Mouse (Mus musculus): Measurements from ENCODE around the gene L1cam. TPM values are rescaled to one million over a fixed set of nuclear protein-coding genes. Genes with fewer than 3 reads are reported as not detected.

The L1cam gene
- total RNA-seq, 1 experiment from 2014 or later = 9.3 TPM

DNA sequence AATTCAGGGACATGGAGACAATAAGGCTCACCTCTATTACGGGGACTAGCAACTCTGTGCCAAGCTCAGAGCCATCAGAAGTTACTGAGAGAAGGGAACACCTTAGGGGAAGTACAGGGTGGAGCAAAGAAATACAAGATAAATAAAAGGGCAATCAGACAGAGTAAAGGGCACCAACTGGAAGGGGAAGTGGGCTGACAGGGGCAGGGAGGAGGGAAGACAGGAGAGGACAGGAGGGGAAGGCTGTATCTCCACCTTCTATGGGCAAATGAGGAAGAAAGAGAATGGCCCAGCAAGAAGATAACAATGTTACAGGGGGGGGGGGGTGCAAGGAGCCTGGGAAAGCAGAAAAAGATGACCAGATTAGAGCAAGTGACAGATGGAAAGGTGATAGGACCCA is 18.9 kb downstream of the L1cam start:
- DNase-seq = no peak

DNA sequence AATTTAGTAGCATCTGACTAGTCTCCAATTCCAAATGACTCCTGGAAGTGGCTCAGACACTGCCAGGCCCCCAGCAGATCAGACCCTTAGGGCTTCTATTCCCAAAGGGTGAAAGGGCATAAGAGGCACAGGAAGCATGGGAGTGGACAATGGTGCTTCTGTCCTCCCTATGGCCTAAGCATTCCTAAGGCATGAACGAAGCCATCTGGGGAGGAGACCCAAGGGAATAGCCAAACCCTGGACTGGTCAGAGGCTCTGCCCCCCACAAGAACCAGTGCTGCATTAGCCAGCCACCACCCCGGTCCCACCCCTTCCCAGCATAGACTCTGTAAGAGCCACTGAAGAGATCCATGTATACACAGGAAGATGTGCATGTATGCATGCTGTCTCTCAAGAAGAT is 20.0 kb downstream of the L1cam start:
- no peak for DNase-seq

DNA sequence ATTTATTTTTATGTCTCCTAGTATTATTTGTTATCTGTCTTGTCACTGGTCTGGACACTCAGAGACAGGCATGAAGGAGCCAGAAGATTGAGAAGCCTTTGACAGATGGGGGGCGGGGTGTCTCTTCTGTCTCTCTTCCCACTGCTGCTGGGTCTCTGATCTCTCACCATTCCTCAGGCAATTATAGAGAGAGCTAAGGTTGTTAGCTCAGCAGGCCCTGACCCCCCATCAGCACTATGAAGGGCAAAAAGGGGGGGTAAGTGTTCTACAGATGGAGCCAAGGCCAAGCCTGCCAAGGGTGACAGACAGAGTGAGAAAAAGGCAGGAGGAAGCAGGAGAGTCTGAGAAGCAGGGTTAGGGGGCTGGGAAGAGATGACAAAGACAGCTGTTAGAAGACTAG is 23.9 kb downstream of the L1cam start:
- no peak for DNase-seq

DNA sequence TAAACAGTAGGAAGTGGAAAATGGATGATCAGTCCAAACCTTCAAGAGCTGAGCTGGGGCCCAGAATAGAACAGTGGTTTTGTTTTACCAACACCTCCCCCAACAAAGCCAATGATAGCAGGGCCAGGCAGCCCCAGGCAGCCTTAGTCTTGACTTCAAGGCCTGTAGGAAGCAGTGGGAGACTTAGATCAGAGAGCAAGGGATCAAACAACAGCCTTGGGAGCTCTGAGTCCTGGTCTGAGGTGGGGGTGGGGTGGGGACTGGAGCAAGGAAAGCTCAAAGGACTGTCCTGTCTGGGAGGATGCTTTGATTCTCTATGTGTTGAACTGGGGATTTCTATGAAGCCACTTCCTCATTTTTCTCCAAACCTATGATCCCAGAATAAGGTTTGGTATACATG is 24.4 kb downstream of the L1cam start:
- no peak for DNase-seq

DNA sequence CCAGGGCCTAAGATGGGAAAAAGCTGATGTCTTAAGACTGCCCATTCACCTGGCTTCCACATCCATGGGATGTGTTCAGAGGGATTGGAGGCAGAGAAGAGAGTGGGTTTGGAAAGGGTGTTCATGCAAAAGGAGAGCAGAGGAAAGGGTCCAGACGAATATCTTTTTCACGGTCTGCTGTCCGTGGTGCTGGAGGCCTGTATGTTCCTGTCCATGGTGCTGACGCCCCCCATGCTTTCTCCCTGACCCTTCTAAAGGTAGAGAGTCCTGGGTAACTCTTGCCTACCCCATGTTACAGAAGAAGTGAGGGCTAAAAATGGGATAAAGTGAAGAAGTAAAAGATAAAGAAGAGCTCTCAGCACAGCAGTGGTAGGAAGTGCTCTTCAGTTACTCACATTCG is 26.6 kb downstream of the L1cam start:
- peak; percentile 29 for DNase-seq

DNA sequence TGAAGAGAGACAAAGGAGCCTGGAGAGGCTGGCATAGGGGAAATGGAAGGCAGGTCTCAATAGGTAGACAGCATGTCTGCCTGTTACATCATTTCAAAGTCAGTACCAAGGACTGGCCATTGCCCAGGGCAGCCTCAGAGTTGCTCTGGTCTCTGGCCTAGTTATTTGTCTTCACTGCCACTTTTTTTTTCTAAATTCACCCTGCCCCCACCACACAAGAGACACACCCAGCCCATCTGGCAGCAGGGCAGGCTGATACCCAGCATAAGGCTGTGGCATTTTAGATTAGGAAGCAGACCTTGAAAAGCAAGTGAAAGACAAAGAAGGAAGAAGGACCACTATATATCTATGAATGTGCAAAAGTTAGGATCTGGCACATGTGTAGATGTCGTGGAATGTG is 28.1 kb downstream of the L1cam start:
- no peak for DNase-seq

DNA sequence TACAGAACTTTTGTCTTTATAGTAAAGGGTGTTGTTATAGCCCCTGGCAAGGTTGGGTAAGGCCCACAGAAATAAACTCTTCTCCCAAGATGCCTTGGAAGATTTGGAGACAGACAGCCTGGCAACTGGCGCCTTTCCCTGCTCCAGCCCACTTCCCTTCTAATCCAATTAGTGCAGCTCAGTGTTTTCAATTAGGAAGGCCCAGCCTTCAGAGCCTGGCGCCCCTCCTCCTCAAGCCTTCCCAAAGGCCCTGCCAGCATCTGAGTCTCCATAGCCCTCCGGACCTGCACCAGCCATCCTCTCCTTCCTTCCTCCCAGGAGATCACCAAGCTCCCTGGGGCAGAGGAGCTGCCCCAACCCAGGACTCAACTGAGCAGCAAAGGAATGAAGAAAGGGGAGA is 28.6 kb downstream of the L1cam start:
- no peak for DNase-seq

DNA sequence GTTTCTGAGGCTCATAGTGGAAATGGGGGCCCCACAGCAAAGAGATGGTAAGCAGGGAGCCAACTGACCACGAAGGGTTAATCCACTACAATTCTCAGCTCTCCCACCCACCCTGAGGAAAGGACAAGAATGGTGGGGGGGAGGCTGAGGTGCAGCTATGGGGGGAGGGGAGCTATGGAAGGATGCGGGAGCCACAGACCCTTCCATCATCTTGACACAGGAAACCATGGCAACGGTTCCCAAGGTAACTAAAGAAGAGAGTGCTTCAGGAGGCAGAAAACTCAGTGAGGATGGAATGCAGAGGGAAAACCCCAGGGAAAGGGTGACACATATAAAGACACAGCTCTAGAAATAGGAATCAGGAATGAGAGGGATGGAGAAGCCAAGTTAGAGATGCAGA is 31.2 kb downstream of the L1cam start:
- DNase-seq = no peak

DNA sequence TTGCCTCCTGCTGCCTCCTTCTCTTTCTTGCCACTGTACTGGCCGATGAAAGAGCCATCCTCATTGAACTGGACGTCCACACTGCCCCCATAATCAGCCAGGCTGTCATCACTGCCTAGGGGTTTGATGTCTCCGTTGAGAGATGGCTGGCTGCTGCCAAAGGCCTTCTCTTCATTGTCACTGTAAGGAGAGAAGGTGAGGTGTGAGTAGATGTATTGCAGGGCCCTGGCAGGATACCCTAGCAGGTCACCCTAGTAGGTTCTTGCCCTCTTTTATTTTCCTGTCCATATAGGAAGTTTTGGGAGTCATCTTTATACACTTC is 40.9 kb downstream of the L1cam start:
- DNase-seq = no peak

DNA sequence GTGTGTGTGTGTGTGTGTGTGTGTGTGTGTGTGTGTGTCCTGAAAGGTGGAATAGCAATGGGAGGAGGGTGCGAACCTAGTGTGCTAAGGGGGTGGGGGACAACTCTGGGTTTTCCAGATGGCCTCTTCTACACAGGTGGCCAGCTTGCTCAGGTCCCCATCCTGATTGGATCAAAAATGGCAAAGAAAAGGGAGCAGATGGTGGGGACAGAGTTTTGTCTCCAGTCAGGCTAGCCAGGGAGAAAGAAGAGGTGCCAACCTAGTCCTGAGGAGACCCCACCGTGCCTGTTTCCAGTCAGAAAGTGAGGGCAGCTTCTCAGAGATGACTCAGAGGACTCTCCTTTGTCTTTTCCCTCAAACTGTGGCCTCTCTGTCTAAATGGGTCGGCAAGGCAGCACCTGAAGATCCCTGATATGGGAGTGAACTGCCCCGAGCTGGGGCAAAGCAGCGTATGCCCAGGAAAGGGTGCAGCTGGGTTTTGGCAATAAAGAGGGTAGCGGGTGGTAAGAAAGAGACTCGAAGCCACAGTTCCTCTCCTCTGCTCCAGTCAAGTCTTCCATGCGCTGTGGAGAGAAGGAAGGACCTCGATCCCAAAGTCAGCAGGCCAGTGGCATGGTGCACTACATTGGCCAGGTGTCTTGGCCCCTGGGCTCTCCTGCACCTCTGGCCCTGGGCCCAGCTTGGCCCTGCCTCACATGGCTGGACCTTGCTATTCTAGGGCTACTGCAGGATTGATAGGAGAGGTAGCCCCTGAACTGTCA is 41.4 kb downstream of the L1cam start:
- DNase-seq = no peak

DNA sequence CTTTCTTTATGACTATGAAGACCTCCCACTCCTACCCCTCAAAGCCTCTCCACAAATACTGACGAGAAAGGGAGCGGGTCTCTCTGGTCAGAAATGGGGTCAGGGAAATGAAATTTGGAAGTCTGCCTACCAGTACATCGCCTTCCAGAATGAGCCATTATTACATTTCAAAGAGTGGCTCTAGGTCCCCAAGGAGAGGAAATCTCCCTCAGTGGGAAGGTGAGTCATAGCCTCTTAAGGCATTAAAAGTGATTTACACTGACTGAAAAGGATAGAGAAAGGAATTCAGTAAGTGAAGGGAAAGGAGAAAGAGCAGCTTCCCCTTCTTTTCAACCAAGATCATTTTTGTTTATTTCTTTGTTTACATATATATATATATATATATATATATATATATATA is 59.2 kb downstream of the L1cam start:
- no peak for DNase-seq

DNA sequence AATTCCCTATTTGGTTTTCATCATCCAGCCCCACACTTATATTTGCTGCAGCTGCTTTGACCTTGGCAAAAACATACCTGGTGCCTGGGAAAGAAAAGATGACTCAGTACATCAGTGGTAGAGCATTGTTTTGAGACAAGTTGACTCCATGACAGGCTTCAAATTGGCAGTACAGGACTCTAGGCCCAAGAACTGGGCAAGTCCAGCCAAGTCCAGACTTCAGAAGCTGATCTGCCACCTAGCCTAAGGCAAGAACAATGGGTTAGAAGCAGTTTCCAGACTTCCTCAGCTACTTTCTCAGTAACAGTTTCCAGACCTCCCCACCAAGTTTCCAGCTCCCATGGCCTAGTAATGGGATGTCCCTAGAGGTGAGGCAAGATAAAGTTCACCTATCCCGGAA is 60.2 kb downstream of the L1cam start:
- no peak for DNase-seq

DNA sequence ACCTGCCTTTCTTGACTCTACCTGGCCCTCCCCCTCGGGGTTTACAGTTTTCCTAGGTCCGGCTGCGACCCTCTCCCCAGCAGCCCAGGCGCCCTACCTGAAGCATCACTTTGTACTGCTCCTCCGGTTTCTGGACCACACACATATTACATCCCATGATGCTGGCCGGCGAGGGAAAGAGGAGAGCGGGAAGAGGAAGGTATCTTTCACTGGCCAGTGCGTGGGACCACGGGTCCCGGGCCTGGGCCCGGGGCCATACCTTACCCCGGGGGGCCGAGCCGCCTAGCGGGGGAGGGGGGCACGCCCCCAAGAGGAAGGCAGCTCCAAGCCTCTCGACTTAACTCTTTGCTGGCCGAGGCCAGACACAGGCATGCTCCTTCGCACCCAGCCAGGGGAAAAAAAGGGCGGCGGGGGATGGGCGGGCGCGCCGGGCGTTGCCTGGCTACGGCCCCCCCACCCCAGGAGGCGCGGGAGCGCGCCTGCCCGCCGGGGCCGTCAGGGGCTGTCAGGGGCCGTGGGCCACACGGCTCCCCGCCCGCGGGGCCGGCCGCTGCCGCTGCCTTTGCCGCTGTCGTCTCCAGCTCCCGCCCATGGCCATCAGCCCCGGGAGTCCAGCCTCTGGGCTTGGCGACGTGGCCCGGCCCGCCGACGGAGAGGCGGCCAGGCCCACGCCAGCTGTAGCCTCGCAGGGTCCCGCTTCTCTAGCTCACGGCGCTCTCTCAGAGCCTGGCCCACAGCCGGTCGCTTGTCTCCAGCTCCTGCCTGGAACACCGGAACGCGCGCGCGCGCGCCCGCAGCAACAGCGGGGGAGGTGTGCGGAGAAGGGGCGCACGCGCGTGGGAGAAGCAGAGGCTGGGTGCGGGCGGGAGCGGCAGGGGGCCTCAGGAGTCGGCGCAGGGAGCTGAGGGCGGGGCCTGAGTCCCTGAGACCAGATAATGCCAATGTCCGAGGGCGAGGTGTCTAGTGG is 71.4 kb downstream of the L1cam start, which contains the start of gene Pdzd4:
Gene Pdzd4, minus strand, starts transcription at position 785 of the 967 bp plus-strand sequence.
- DNase-seq = peak; percentile 71

DNA sequence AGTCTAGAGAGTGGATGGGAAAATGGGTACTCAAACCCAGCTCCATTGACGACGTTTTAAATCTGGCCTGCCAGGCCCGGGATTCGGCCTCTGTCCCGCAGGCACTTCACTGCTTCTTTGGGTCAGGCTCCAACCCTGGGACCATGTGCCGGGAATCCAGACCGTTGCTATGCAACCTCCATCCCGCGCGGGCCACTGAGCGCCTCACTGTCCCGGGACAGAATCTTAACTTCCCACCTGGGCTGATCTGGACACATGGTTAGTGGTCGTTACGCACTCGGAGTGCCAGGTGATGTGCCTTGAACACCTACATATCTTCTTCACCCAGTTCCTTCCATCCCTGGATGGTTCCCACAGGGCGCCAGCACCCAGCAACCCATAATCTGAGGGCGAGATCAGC is 72.2 kb downstream of the L1cam start:
- DNase-seq = peak; percentile 7

DNA sequence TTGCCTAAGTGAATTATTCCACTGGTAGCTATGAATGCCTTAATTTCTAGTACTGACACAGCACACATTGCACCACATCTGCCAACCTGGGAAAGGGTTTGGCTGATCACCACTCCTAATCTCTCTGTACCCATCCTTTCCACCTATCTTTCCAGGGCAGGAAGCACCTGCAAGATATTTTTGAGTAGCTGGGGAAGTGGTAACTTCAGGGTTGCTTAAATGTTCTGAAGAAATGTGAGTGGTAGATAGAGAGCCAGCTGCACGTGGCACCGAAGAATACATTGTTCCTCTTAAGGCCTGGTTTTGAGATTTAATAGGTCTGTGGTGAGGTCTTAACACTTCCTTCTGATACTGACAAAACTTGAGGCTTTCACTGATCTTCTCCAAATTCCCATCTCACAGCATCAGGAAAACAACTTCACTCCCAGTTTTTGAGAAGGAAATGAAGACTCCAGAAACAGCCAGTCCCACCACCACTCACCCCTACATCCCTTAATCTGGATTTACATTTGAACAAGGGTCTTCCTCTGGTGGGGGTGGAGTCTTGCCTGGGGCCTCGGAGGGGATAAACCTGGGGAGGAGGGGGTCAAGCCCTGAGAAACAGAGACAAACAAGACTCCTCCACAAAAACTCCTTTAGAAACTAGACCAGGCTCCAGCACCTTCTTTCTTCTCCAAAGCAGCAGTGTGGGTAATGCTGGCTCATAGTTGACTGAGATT is 79.2 kb downstream of the L1cam start:
- DNase-seq = no peak

DNA sequence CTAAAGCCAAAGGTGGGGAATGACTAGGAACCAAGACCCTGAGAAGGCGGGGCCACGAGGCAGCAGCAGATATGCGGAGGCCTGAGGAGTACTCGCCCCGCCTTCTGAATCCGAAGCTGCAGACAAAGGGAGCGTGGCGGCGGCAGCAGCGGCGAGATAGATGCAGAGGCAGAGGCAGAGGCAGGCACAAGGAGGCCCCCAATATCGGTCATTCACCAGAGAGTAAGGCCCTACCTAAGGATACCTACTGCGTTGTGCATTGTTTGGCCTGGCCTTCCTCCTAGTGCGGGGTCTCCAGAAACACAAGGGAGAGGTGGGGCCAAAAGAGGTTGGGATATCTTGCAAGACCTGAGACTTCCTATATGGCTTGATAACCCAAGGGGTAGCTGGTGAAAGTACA is 80.8 kb downstream of the L1cam start:
- DNase-seq = no peak

DNA sequence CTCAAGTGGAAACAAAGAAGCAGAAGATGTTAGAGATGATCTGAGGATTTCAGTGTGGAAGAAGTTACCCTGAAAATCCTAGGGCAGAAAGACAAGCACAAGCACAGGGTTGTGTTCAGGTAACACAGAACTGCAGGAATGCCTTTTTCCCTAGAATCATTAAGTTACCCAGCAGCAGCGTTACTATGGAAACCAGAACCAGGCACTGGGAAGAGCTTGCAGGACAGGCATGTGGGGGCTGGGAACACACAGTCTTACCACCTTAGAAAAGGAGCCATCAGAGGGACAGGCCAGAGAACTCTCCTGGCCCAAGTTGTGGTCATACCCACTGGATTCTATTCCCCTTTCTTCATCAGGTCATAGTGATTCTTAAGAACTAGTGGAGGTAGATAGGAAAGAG is 90.1 kb downstream of the L1cam start:
- no peak for DNase-seq

Other genes starting within 250 kb of the L1cam start
- gene Pnck, start 236.0 kb downstream of the L1cam start, total RNA-seq (2021) = 6.1 and 8.4 TPM in 2 replicates
- 38.8 and 42.2 TPM in 2 replicates for gene Slc6a8, start 223.0 kb downstream of the L1cam start, total RNA-seq (2021)
- 208 and 230 TPM in 2 replicates for gene Bcap31, start 179.9 kb downstream of the L1cam start, total RNA-seq (2021)
- 28.3 and 30.6 TPM in 2 replicates for gene Abcd1, start 179.5 kb downstream of the L1cam start, total RNA-seq (2021)
- gene Plxnb3, start 139.0 kb downstream of the L1cam start, total RNA-seq (2021) = 0.96 and 1.3 TPM in 2 replicates
- gene Srpk3, start 121.7 kb downstream of the L1cam start, total RNA-seq (2021) = 0.82 and 2.6 TPM in 2 replicates
- gene Idh3g, start 109.2 kb downstream of the L1cam start, total RNA-seq (2021) = 739 and 769 TPM in 2 replicates
- gene Ssr4, start 109.1 kb downstream of the L1cam start, total RNA-seq (2021) = 148 and 176 TPM in 2 replicates
- 4.4 and 4.5 TPM in 2 replicates for gene Pdzd4, start 71.1 kb downstream of the L1cam start, total RNA-seq (2021)
- gene Avpr2, start 4.0 kb downstream of the L1cam start, total RNA-seq (2021) = not detected in 2 replicates
- 5.0 and 16.7 TPM in 2 replicates for gene Arhgap4, start 25.8 kb upstream of the L1cam start, total RNA-seq (2021)
- 86.3 and 103 TPM in 2 replicates for gene Naa10, start 25.8 kb upstream of the L1cam start, total RNA-seq (2021)
- gene Renbp, start 34.7 kb upstream of the L1cam start, total RNA-seq (2021) = 14.2 and 17.8 TPM in 2 replicates
- gene Hcfc1, start 70.3 kb upstream of the L1cam start, total RNA-seq (2021) = 57.2 and 57.5 TPM in 2 replicates
- 101 and 105 TPM in 2 replicates for gene Irak1, start 127.8 kb upstream of the L1cam start, total RNA-seq (2021)
- not detected in 2 replicates for gene Opn1mw, start 231.4 kb upstream of the L1cam start, total RNA-seq (2021)
- gene Mecp2, start 239.3 kb upstream of the L1cam start, total RNA-seq (2021) = 31.6 and 36.4 TPM in 2 replicates

All from adrenal gland, postnatal 14 days (tissue).